Mouse (Mus musculus) layer of hippocampus, adult 2 months (tissue): ENCODE results near the gene Gm45618. TPM values are rescaled to one million over a fixed set of nuclear protein-coding genes. Genes with fewer than 3 reads are reported as not detected.

Source experiments
- DNase-seq, 2 experiments: peaks; one replicate each; pipeline ENCODE4 v3.0.0; 2022; ENCODE audit warnings: low spot score in 2 of 2
- H3K27ac ChIP-seq: fragments of 200-600 bp; 2 replicates; pipeline ENCODE4 v1.8.1; 2022
- H3K4me3 ChIP-seq: fragments of 200-600 bp; 2 replicates; pipeline ENCODE4 v1.8.1; 2022; ENCODE audit warnings: mild to moderate bottlenecking
- CTCF ChIP-seq: fragments of 200-600 bp; conservative IDR thresholded peaks from 2 replicates; pipeline ENCODE4 v1.8.1; 2022; ENCODE audit warnings: antibody characterized with exemption, mild to moderate bottlenecking, moderate library complexity
- total RNA-seq, 2 experiments: library from RNA; stranded (reverse); gene quantifications; 2 replicates each; pipeline ENCODE4 v1.2.3; 2021

Gm45618 gene
- total RNA-seq, 2 experiments from 2014 or later, result not detected

DNA sequence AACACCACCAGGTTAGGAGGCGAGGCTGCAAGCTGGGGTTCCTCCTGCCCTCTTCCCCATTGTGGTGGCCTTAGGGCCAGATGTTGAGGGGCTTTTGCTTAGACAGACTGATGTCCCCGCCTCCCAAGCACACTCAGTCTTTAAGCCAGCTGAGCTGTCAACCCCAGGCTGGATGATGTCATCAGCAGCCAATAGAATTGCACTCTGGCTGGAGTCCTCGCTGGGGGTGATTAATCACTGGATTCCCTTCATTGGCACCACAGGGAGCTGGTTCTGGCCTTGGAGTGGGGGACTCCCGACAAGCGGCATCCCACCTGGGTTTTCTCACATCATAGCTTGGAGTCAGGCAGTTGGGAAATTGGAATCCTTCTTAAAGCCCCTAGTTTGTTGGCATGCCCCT is 31.6 kb downstream of the Gm45618 start:
- no peak for TF ChIP-seq CTCF
- no peak overlapping the region for H3K4me3 ChIP-seq
- peak overlapping the region; percentile 68 for H3K27ac ChIP-seq
- peak; percentile 75 to 81 for DNase-seq

DNA sequence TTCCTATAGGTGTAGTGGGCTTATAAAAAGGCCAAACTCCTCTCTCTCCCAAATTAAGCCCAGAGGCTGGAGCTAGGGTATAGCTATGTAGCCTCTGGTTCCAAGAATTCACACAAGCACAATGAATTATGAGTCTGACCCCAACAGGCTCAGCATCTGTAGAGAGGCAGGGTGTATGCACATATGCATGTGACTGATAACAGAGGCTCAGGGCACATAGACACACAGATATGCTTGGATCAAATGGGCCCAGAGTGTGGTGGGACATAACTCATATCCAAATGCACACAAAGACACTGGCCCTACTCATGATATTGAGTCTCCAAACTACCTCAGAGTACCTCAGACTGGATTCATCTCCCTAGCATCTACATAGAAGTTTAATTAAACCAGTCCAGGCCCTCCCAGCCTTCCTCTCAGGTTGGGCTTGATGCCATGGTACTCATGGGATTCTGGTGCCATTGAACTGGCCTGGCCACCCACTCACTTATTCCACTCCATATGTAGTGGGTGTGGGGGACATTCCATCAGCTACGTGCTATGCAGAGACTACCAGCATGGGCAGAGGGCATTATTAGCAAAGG is 33.4 kb downstream of the Gm45618 start:
- no peak overlapping the region for H3K27ac ChIP-seq
- DNase-seq, result no peak
- no peak overlapping the region for H3K4me3 ChIP-seq

DNA sequence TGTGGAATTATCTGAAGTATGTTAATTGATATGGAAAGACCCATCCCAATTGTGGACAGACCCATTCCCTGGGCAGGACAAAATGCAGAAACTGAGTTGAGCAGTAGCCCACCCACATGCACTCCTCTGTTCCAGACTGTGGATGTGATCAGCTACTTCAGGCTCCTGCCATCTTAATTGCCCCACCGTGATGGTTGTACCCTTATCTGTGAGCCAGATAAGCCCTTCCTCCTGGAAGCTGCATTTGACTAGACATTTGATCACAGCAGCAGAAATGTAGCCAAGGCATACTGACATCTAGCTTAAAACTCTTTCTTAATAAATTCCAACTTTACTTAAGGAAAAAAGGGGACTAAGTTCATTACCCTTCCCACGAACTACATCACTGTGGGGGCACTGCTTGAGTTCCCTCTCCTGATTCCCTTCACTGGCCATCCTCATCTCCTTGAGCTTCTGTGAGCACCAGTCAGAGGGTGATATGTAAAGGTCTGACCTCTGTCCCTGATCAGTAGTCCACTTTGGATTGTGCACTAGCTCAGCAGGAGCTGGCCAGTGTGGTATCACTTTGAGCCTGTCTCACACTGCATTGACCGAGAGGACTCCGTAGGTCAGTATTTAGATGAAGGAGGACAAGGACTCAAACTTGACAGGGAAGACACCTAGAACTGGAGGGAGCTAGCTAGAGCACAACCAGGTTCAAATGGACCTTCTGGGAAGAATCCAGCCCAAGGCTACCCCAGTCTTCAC is 34.2 kb downstream of the Gm45618 start:
- Histone ChIP-seq H3K4me3 (no peak overlapping the region), H3K27ac (no peak overlapping the region; the same call in 1 of the 2 replicates)
- no peak for TF ChIP-seq CTCF
- DNase-seq, result no peak

More for the DNA sequence above, 33.4 kb downstream of the Gm45618 start:
- TF ChIP-seq CTCF, result no peak

GRCm38 (mm10) chr7:142084820-142085219 is 35.7 kb downstream of the Gm45618 start:
- Histone ChIP-seq H3K27ac (peak overlapping the region; percentile 61), H3K4me3 (no peak overlapping the region)
- no peak for TF ChIP-seq CTCF
- DNase-seq, result peak in 1 of 2 experiments; percentile 58

DNA sequence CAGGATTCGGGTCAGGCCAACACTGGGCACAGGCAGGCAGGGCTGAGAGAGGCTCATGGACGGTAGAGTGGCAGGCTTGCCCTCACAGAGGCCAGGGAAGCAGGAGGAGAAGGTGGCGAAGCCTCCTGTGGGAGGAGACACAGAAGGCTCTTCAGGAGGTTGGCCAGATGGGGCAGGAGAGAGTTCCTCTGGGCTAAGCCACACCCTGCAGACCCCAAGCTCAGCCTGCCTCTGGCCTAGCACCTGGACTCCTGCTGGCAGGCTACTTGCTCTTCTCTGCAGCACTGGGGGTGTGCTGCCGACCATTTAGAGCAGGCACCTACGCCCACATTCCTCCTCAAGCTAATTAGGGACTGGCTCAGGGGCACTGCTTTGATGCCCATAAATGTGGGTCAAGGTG is 36.1 kb downstream of the Gm45618 start:
- H3K4me3 ChIP-seq, result no peak overlapping the region
- no peak for DNase-seq
- peak overlapping the region; percentile 61 for H3K27ac ChIP-seq
- TF ChIP-seq CTCF, result peak; percentile 29

- peak in 1 of 2 experiments; percentile 58 for DNase-seq
- peak overlapping the region; percentile 61; the same call in 1 of the 2 replicates for H3K27ac ChIP-seq
Observed at GRCm38 (mm10) chr7:142083588-142084317, 36.8 kb downstream of the Gm45618 start.

GRCm38 (mm10) chr7:142082607-142083006 is 37.9 kb downstream of the Gm45618 start:
- Histone ChIP-seq H3K4me3 (no peak overlapping the region), H3K27ac (no peak overlapping the region)
- no peak for TF ChIP-seq CTCF
- DNase-seq, result no peak

More at GRCm38 (mm10) chr7:142083588-142084317, 36.8 kb downstream of the Gm45618 start:
- peak; percentile 48 for TF ChIP-seq CTCF
- H3K4me3 ChIP-seq, result no peak overlapping the region

GRCm38 (mm10) chr7:142082179-142082578 is 38.4 kb downstream of the Gm45618 start:
- no peak overlapping the region for H3K27ac ChIP-seq
- TF ChIP-seq CTCF, result no peak
- DNase-seq, result no peak
- H3K4me3 ChIP-seq, result no peak overlapping the region

DNA sequence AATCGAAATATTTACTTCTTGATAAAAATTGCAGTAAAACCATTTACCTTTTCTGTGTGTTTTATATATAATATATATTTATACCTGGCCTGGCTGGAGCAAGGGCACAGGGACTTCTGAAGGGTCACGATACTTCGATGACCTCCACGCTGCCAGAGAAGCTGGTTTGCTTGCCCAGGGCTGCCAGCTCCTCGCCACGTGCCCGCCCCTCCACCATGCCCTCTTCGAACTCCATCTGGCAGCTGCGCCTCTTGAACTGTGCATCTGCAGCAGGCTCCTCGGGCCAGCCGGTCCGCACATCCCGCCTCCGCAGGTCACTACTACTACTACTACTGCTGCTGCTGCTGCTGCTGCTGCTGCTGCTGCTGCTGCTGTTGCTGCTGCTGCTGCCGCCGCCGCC is 38.8 kb downstream of the Gm45618 start:
- H3K27ac ChIP-seq, result no peak overlapping the region
- no peak for TF ChIP-seq CTCF
- DNase-seq, result no peak
- no peak overlapping the region for H3K4me3 ChIP-seq

- no peak for TF ChIP-seq CTCF
- DNase-seq, result no peak
- H3K27ac ChIP-seq, result no peak overlapping the region
- no peak overlapping the region for H3K4me3 ChIP-seq
Observed at GRCm38 (mm10) chr7:142080876-142081275, 39.7 kb downstream of the Gm45618 start.

DNA sequence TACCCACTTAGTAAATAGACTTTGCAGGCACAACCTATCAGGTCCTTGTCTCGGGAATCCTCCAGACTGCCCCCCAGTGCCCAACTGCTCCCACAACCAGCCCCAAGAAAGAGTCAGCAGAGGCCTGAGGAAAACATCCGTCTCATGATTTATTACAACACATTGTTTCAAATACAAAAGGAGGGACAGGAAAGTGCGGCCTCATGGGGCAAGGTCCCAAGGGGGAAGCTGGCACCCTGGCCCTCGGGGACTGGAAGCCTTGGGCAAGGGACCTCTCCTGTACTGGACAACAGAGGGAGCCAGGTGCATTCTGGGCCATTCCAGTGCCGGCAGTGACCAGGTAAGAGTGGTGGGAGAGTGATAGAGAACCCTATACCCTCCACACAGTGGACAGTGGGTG is 41.2 kb downstream of the Gm45618 start:
- no peak; the same call in 1 of the 2 replicates for TF ChIP-seq CTCF
- H3K27ac ChIP-seq, result no peak overlapping the region
- no peak for DNase-seq

GRCm38 (mm10) chr7:142077138-142077537 is 43.4 kb downstream of the Gm45618 start:
- no peak for TF ChIP-seq CTCF
- H3K27ac ChIP-seq, result no peak overlapping the region
- no peak for DNase-seq
- no peak overlapping the region for H3K4me3 ChIP-seq

More for the DNA sequence above, 41.2 kb downstream of the Gm45618 start:
- no peak overlapping the region for H3K4me3 ChIP-seq
